Mouse (Mus musculus) E14TG2a.4 (cell line): ENCODE results near the gene Gdi1.

Source experiments
- CTCF ChIP-seq: conservative IDR thresholded peaks from 2 replicates; pipeline ENCODE4 v1.5.1; 2014; ENCODE audit warnings: low read length
- NANOG ChIP-seq: IDR thresholded peaks from 2 replicates; pipeline ENCODE4 v1.6.1; 2014; ENCODE audit warnings: borderline replicate concordance, low read length, mixed read lengths
- POU5F1 ChIP-seq: IDR thresholded peaks from 2 replicates; pipeline ENCODE4 v1.6.1; 2014; ENCODE audit warnings: low read length, borderline replicate concordance

DNA sequence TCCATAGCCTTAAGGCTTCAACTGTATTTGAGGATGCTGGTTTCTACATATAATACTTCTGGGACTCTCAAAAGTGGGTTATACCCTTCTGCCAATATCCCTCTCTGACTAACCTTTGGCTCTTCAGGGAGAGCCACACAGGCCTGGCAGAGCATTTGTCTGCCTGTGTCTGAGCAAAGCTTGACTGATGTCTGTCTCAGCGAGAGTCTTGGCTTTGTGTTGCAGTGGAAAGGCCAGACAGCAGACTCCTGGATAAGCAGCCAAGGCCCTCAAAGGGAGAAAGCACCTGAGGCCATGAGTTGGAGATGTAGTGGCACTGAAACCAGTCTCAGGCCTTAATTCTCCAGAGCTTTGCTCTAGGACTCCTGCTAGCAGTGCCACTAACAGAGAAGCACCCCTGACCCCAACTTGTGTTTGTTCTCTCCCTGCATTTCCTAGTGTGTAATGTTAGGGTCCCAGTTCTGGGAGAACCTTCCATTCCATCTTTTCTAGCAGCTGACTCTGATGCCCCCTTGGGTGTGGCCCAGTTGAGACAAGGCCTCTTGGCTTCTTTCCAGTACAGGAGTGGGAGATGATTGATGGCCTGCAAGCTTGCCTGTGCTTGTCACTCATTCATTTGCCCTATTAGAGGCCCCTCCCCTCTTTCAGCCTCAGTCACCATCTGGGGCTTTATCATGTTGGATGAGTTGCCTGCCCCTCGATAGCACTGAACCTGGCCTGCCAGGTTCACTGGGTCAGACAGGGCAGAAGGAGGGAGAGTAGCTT, 25.6 kb downstream of the Gdi1 start:
- TF ChIP-seq CTCF (no peak), POU5F1 (no peak), NANOG (no peak)
